Mouse (Mus musculus) olfactory bulb, adult 2 months (tissue): Measurements from ENCODE around the gene Ifna14.

Experiments used
- CTCF ChIP-seq: fragments of 200-500 bp; IDR thresholded peaks from 2 replicates; pipeline ENCODE4 v1.5.1; 2012; ENCODE audit warnings: low read depth, mild to moderate bottlenecking, low read length, moderate library complexity; ENCODE audit not compliant: insufficient read depth
- POLR2A ChIP-seq: fragments of 200-500 bp; IDR thresholded peaks from 2 replicates; pipeline ENCODE4 v1.6.1; 2012; ENCODE audit warnings: mild to moderate bottlenecking, low read depth, low read length, moderate library complexity; ENCODE audit not compliant: insufficient read depth

DNA sequence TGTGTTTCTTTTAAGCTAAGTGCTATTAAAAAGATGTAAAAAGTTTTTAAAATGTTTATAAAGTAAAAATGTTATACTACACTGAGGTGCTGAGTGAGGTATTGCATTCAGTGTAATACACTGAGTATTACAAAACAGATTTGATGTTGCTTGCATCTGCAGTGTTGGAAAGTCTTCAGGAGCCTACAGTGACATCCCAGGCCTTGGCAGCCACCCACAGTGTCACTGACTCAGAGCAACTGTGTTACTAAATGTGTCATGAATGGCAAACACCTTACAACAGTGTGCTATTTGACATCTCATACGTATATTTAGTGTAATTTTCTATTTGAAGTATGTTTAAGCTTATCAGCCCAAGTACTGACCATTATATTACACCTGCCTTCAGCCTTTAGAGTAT lies 23.6 kb downstream of the Ifna14 start:
- TF ChIP-seq POLR2A = no peak
- TF ChIP-seq CTCF = no peak
